ENCODE assay signal across 28 mouse cellular contexts in the genomic region with DNA sequence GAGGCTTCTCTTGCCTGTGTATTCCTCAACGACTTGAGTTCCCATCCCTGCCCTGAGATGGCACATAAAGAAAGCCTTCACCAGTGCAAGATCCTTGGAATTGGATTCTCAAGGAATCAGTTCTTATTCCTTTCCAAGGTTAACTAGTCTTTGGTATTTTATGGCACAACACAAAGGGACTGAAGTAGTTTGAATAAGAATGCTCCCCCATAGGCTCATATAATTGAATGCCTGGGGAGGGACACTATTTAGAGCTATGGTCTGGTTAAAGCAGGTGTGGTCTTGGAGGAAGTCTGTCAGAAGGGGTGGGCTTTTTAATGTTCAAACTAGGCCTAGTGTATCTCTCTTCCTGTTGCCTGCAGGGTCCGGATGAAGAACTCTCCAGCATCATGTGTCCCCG.
"Had no signal": no experiment of that assay in that cellular context is flagged by ENCODE, and none has a peak within 500 bp of the region (broad histone marks: within the 10 kb centered on the region; RNA-seq: fewer than 3 reads in every experiment).

No protein-coding gene starts in this region.

- H3K4me2 ChIP-seq: heart, embryonic 11.5 days; heart, embryonic 13.5 days; heart, embryonic 15.5 days; hindbrain, embryonic 13.5 days; hindbrain, embryonic 15.5 days; kidney, embryonic 15.5 days; limb, embryonic 12.5 days; liver, embryonic 11.5 days; liver, embryonic 13.5 days had no signal

- H3K27me3 ChIP-seq: heart, embryonic 13.5 days; heart, embryonic 15.5 days; hindbrain, embryonic 13.5 days; hindbrain, embryonic 15.5 days; kidney, embryonic 15.5 days; limb, embryonic 12.5 days; liver, embryonic 13.5 days had no signal

- H3K9ac ChIP-seq: heart, embryonic 13.5 days; heart, embryonic 15.5 days; hindbrain, embryonic 13.5 days; hindbrain, embryonic 15.5 days; kidney, embryonic 15.5 days; limb, embryonic 12.5 days; liver, embryonic 13.5 days had no signal

- H3K27ac ChIP-seq: gastrocnemius, adult 2 months; heart, embryonic 13.5 days; heart, embryonic 15.5 days; hindbrain, embryonic 13.5 days; hindbrain, embryonic 15.5 days; hindbrain, postnatal 0 days; kidney, embryonic 15.5 days; kidney, postnatal 0 days; left cerebral cortex, adult 2 months; limb, embryonic 10.5 days; limb, embryonic 12.5 days; liver, embryonic 13.5 days had no signal

- H3K36me3 ChIP-seq: heart, embryonic 13.5 days; heart, embryonic 15.5 days; hindbrain, embryonic 13.5 days; hindbrain, embryonic 15.5 days; kidney, embryonic 15.5 days; limb, embryonic 10.5 days; limb, embryonic 12.5 days; liver, embryonic 13.5 days had no signal

- H3K9me3 ChIP-seq: heart, embryonic 13.5 days; heart, embryonic 15.5 days; hindbrain, embryonic 13.5 days; hindbrain, embryonic 15.5 days; kidney, embryonic 15.5 days; limb, embryonic 10.5 days; limb, embryonic 12.5 days; liver, embryonic 13.5 days had no signal

- ATAC-seq: hindbrain, postnatal 0 days; intestine, embryonic 16.5 days had no signal

- H3K4me3 ChIP-seq: gastrocnemius, adult 2 months; heart, embryonic 13.5 days; heart, embryonic 15.5 days; hindbrain, embryonic 13.5 days; hindbrain, embryonic 15.5 days; kidney, embryonic 15.5 days; left cerebral cortex, adult 2 months; limb, embryonic 10.5 days; limb, embryonic 12.5 days; liver, embryonic 13.5 days had no signal

- H3K4me1 ChIP-seq: heart, embryonic 13.5 days; heart, embryonic 15.5 days; hindbrain, embryonic 13.5 days; hindbrain, embryonic 15.5 days; kidney, embryonic 15.5 days; limb, embryonic 10.5 days; limb, embryonic 12.5 days; liver, embryonic 13.5 days had no signal

- DNase-seq: gastrocnemius, adult 2 months; gastrocnemius, postnatal 10 days; gastrocnemius, postnatal 25 days; heart, adult 18-20 months; heart, postnatal 14 days; heart, postnatal 36 days; kidney, adult 11 months; kidney, adult 2 months; kidney, adult 9 months; kidney, postnatal 14 days; kidney, postnatal 36 days; layer of hippocampus, adult 9-11 months; layer of hippocampus, postnatal 36 days; liver; liver, embryonic 13.5 days had no signal
